Mouse (Mus musculus): ENCODE data around the gene Lama5. TPM values are rescaled to one million over a fixed set of nuclear protein-coding genes. Genes with fewer than 3 reads are reported as not detected.
"Not testable (repeated sequence)": the region's sequence is repeated elsewhere in the genome, so short reads cannot be mapped to it uniquely, and the experiment has no call there.

The Lama5 gene
- polyA plus RNA-seq, 1 experiment from 2014 or later, result 85.3 TPM

GRCm38 (mm10) chr2:180260610-180261480 is 35.2 kb upstream of the Lama5 start:
- 51% methylated on average over 8 of the region's 8 CpGs for WGBS
- DNase-seq (ENCODE audit: low spot score) (no peak), ATAC-seq (no peak)
- no peaks in the 10 kb centered on the region for H3K9me3 ChIP-seq (ENCODE audit: low read length)
- H3K4me3 ChIP-seq (ENCODE audit: low read depth, low read length), result no peak overlapping the region
- TF ChIP-seq CTCF (IDR thresholded peaks at IDR 0.05) (no peak), EP300 (IDR thresholded peaks at IDR 0.05) (no peak)
- no peak overlapping the region for H3K27ac ChIP-seq (ENCODE audit: low read length)
- peaks cover 23% of the 10 kb centered on the region for H3K36me3 ChIP-seq (ENCODE audit: insufficient read depth, low read length)
- peaks cover 8% of the 10 kb centered on the region; the same call in 1 of the 2 replicates for H3K4me1 ChIP-seq (ENCODE audit: insufficient read depth, low read depth, low read length)
- H3K4me2 ChIP-seq (replicated peaks; ENCODE audit: low read depth, low read length), result no peak overlapping the region
- H3K27me3 ChIP-seq (replicated peaks; ENCODE audit: insufficient read depth, low read length), result no peaks in the 10 kb centered on the region
- H3K9ac ChIP-seq (replicated peaks; ENCODE audit: low read depth), result no peak overlapping the region

- H3K9me3 ChIP-seq (ENCODE audit: low read length); ATAC-seq; H3K4me3 ChIP-seq (ENCODE audit: low read depth, low read length); H3K4me1 ChIP-seq (ENCODE audit: insufficient read depth, low read depth, low read length); H3K27ac ChIP-seq (ENCODE audit: low read length); H3K4me2 ChIP-seq (replicated peaks; ENCODE audit: low read depth, low read length); H3K27me3 ChIP-seq (replicated peaks; ENCODE audit: insufficient read depth, low read length); H3K9ac ChIP-seq (replicated peaks; ENCODE audit: low read depth); DNase-seq (ENCODE audit: low spot score): not testable (repeated sequence)
- 61% methylated on average over 17 of the region's 17 CpGs for WGBS
- H3K36me3 ChIP-seq (ENCODE audit: insufficient read depth, low read length), result peaks cover 23% of the 10 kb centered on the region
Observed at GRCm38 (mm10) chr2:180259826-180260609, 34.4 kb upstream of the Lama5 start.

GRCm38 (mm10) chr2:180258951-180259484 is 33.4 kb upstream of the Lama5 start:
- H3K36me3 ChIP-seq (ENCODE audit: insufficient read depth, low read length), result peaks cover 22% of the 10 kb centered on the region
- not testable (repeated sequence) for ATAC-seq; H3K4me2 ChIP-seq (replicated peaks; ENCODE audit: low read depth, low read length); H3K27ac ChIP-seq (ENCODE audit: low read length); H3K4me1 ChIP-seq (ENCODE audit: insufficient read depth, low read depth, low read length); H3K4me3 ChIP-seq (ENCODE audit: low read depth, low read length); H3K9ac ChIP-seq (replicated peaks; ENCODE audit: low read depth); H3K9me3 ChIP-seq (ENCODE audit: low read length); DNase-seq (ENCODE audit: low spot score); H3K27me3 ChIP-seq (replicated peaks; ENCODE audit: insufficient read depth, low read length)
- WGBS, result 67% methylated on average over 10 of the region's 10 CpGs

GRCm38 (mm10) chr2:180257963-180258865 is 32.6 kb upstream of the Lama5 start:
- WGBS, result 50% methylated on average over 11 of the region's 11 CpGs
- Histone ChIP-seq H3K9ac (replicated peaks; ENCODE audit: low read depth) (peak overlapping the region; percentile 65), H3K4me3 (ENCODE audit: low read depth, low read length) (peak overlapping the region; percentile 68), H3K27me3 (replicated peaks; ENCODE audit: insufficient read depth, low read length) (no peaks in the 10 kb centered on the region), H3K27ac (ENCODE audit: low read length) (no peak overlapping the region), H3K36me3 (ENCODE audit: insufficient read depth, low read length) (peaks cover 14% of the 10 kb centered on the region), H3K9me3 (ENCODE audit: low read length) (no peaks in the 10 kb centered on the region), H3K4me2 (replicated peaks; ENCODE audit: low read depth, low read length) (peak overlapping the region; percentile 87), H3K4me1 (ENCODE audit: insufficient read depth, low read depth, low read length) (peaks cover 8% of the 10 kb centered on the region; the same call in 1 of the 2 replicates)
- no peak for ATAC-seq
- DNase-seq (ENCODE audit: low spot score), result no peak
- TF ChIP-seq EP300 (IDR thresholded peaks at IDR 0.05) (no peak), CTCF (IDR thresholded peaks at IDR 0.05) (no peak)

GRCm38 (mm10) chr2:180257001-180257521 is 31.4 kb upstream of the Lama5 start, which contains the start of gene Rps21:
Gene Rps21, plus strand, starts transcription at chr2:180257377.
- Histone ChIP-seq H3K9me3 (ENCODE audit: low read length) (no peaks in the 10 kb centered on the region), H3K4me1 (ENCODE audit: insufficient read depth, low read depth, low read length) (peaks cover 8% of the 10 kb centered on the region; the same call in 1 of the 2 replicates), H3K4me3 (ENCODE audit: low read depth, low read length) (peak within 1 kb of the TSS; percentile 68), H3K27me3 (replicated peaks; ENCODE audit: insufficient read depth, low read length) (no peaks in the 10 kb centered on the region), H3K36me3 (ENCODE audit: insufficient read depth, low read length) (peaks cover 3% of the 10 kb centered on the region; the same call in 1 of the 2 replicates), H3K9ac (replicated peaks; ENCODE audit: low read depth) (peak within 1 kb of the TSS; percentile 65), H3K27ac (ENCODE audit: low read length) (peak within 1 kb of the TSS; percentile 91), H3K4me2 (replicated peaks; ENCODE audit: low read depth, low read length) (peak within 1 kb of the TSS; percentile 87)
- under 1% methylated on average over 38 of the region's 38 CpGs for WGBS
- DNase-seq (ENCODE audit: low spot score), result peak; percentile 100
- TF ChIP-seq EP300 (IDR thresholded peaks at IDR 0.05) (peak; percentile 32; the same call in 1 of the 2 replicates), CTCF (IDR thresholded peaks at IDR 0.05) (peak; percentile 29)
- peak; percentile 97 for ATAC-seq
